ENCODE assay signal across 9 mouse cellular contexts in the genomic region with DNA sequence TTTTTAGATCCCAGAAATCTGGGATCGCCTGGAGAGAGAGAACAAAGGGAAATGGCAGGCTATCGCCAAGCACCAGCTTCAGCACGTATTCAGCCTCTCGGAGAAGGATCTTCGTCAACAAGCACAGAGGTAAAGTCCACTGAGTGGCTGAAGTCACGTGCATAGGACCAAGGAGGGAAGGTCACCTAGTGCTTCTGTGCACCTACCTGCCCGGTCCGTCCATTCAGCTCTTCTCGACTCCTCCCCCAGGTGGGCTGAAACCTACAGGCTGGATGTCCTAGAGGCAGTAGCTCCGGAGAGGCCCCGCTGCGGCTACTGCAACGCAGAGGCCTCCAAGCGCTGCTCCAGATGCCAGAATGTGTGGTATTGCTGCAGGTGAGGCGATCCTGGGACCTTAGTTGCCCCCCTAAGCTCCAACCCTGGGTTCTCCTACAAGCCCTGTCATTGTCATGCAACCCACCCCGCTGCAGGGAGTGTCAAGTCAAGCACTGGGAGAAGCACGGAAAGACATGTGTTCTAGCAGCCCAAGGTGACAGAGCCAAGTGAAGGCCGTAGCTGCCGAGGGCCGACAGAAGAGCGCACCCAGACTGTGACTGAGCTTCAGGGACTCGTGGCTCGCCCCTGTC. TPM values are rescaled to one million over a fixed set of nuclear protein-coding genes. Genes with fewer than 3 reads are reported as not detected.
DNase-seq lines count a peak whose midpoint lies in the region; ATAC-seq lines count a peak whose summit lies in the region.
"Had no signal": no experiment of that assay in that cellular context is flagged by ENCODE, and none has a peak within 500 bp of the region (broad histone marks: within the 10 kb centered on the region; RNA-seq: fewer than 3 reads in every experiment).

No protein-coding gene starts in this region.

- H3K9ac ChIP-seq in heart, embryonic 15.5 days, result 0 out of 2 replicates have a peak overlapping the region, but pooled peaks have one; percentile 63
- H3K9ac ChIP-seq in limb, embryonic 12.5 days (replicated peaks), result peak overlapping the region; percentile 83; the same call in 1 of the 2 replicates
- H3K9ac ChIP-seq in neural tube, embryonic 12.5 days, result no peak overlapping the region

- WGBS in heart, embryonic 15.5 days, result 41% methylated on average over 23 of the region's 23 CpGs
- WGBS in hindbrain, embryonic 10.5 days, result 22% methylated on average over 23 of the region's 23 CpGs
- WGBS in limb, embryonic 12.5 days, result 30% methylated on average over 23 of the region's 23 CpGs
- WGBS in neural tube, embryonic 12.5 days, result 23% methylated on average over 23 of the region's 23 CpGs

- ATAC-seq in heart, embryonic 15.5 days (replicated peaks; ENCODE audit: insufficient number of reproducible peaks, insufficient read depth, low FRiP score, low read depth), result no peak
- no peak for ATAC-seq in limb, embryonic 12.5 days (ENCODE audit: insufficient number of reproducible peaks, insufficient read depth, low FRiP score, low TSS enrichment, low read depth)
- ATAC-seq in neural tube, embryonic 12.5 days (ENCODE audit: low FRiP score, low read depth), result no peak
- ATAC-seq in inflammation-experienced regulatory T-cells, adult 6 months, result no peak

- intact Hi-C loops in left cerebral cortex, postnatal 10 days (cut with DNase I), result no loop called here

- DNase-seq in heart, adult 8-10 months (ENCODE audit: low spot score), result no peak
- DNase-seq in hindbrain, embryonic 10.5 days (ENCODE audit: low spot score), result no peak
- DNase-seq in right cerebral cortex, postnatal 36 days (ENCODE audit: low spot score in 2 of 2), result no peak
- no peak for DNase-seq in left cerebral cortex, postnatal 10 days (ENCODE audit: extremely low spot score in 1 of 2, low spot score in 2 of 2)

- H3K4me2 ChIP-seq in heart, embryonic 15.5 days, result peak overlapping the region; percentile 91
- H3K4me2 ChIP-seq in limb, embryonic 12.5 days, result peak overlapping the region; percentile 89
- peak overlapping the region; percentile 73 for H3K4me2 ChIP-seq in neural tube, embryonic 12.5 days (replicated peaks)

- H3K4me3 ChIP-seq in heart, embryonic 15.5 days, result peak overlapping the region; percentile 57
- peak overlapping the region; percentile 61 for H3K4me3 ChIP-seq in hindbrain, embryonic 10.5 days
- peak overlapping the region; percentile 75 for H3K4me3 ChIP-seq in limb, embryonic 12.5 days (replicated peaks)
- H3K4me3 ChIP-seq in neural tube, embryonic 12.5 days, result no peak overlapping the region; the same call in 1 of the 2 replicates

- no peaks in the 10 kb centered on the region for H3K36me3 ChIP-seq in heart, embryonic 15.5 days
- H3K36me3 ChIP-seq in hindbrain, embryonic 10.5 days, result no peaks in the 10 kb centered on the region
- H3K36me3 ChIP-seq in limb, embryonic 12.5 days, result no peaks in the 10 kb centered on the region
- no peaks in the 10 kb centered on the region for H3K36me3 ChIP-seq in neural tube, embryonic 12.5 days

- peaks cover 18% of the 10 kb centered on the region; the same call in 1 of the 2 replicates for H3K27me3 ChIP-seq in heart, embryonic 15.5 days
- H3K27me3 ChIP-seq in hindbrain, embryonic 10.5 days (ENCODE audit: insufficient read depth, poor library complexity, severe bottlenecking), result peaks cover 63% of the 10 kb centered on the region
- H3K27me3 ChIP-seq in limb, embryonic 12.5 days, result peaks cover 13% of the 10 kb centered on the region; the same call in 1 of the 2 replicates
- peaks cover 48% of the 10 kb centered on the region for H3K27me3 ChIP-seq in neural tube, embryonic 12.5 days (replicated peaks)

- no peaks in the 10 kb centered on the region for H3K9me3 ChIP-seq in heart, embryonic 15.5 days (replicated peaks)
- no peaks in the 10 kb centered on the region for H3K9me3 ChIP-seq in hindbrain, embryonic 10.5 days
- H3K9me3 ChIP-seq in limb, embryonic 12.5 days, result no peaks in the 10 kb centered on the region
- H3K9me3 ChIP-seq in neural tube, embryonic 12.5 days, result no peaks in the 10 kb centered on the region

- peaks cover 54% of the 10 kb centered on the region for H3K4me1 ChIP-seq in heart, embryonic 15.5 days (replicated peaks)
- peaks cover 69% of the 10 kb centered on the region for H3K4me1 ChIP-seq in hindbrain, embryonic 10.5 days (replicated peaks)
- H3K4me1 ChIP-seq in limb, embryonic 12.5 days (replicated peaks), result peaks cover 65% of the 10 kb centered on the region
- H3K4me1 ChIP-seq in neural tube, embryonic 12.5 days, result peaks cover 48% of the 10 kb centered on the region

- peak overlapping the region; percentile 58; the same call in 1 of the 2 replicates for H3K27ac ChIP-seq in heart, embryonic 15.5 days
- H3K27ac ChIP-seq in hindbrain, embryonic 10.5 days, result peak overlapping the region; percentile 87
- peak overlapping the region; percentile 87 for H3K27ac ChIP-seq in limb, embryonic 12.5 days
- no peak overlapping the region for H3K27ac ChIP-seq in neural tube, embryonic 12.5 days

RNA-seq across cellular contexts. Expression of a gene that starts 0.8 kb away (rescaled TPM):
- polyA plus RNA-seq in heart, embryonic 15.5 days (2015; fragmentation: Nextera tagmentation; extraction: Ambion mirVana), result 45.3 and 54.8 TPM in 2 replicates
- 10 to 100 TPM; 12.9 to 14.9 (median 14.4) TPM for total RNA-seq in heart, adult 8-10 months (2022)
- polyA plus RNA-seq in hindbrain, embryonic 10.5 days (2016; fragmentation: Nextera tagmentation; extraction: Ambion mirVana), result 46.4 and 48.3 TPM in 2 replicates
- polyA plus RNA-seq in limb, embryonic 12.5 days (2016; fragmentation: Nextera tagmentation; extraction: Ambion mirVana), result 59.8 and 64.8 TPM in 2 replicates
- polyA plus RNA-seq in neural tube, embryonic 12.5 days (2016; fragmentation: Nextera tagmentation; extraction: Ambion mirVana), result 37.6 and 37.7 TPM in 2 replicates
- total RNA-seq in left cerebral cortex, postnatal 10 days (2021), result 10 to 100 TPM; 14.7 to 14.9 TPM
- polyA plus RNA-seq in inflammation-experienced regulatory T-cells, adult 6 months (2017; shearing (Covaris generic)), result 10 to 100 TPM; 77.8 to 84.6 (median 82.3) TPM

RNA-seq across cellular contexts. Expression of a gene that starts 3.5 kb away (rescaled TPM):
- 0.40 and 1.7 TPM in 2 replicates for polyA plus RNA-seq in heart, embryonic 15.5 days (2015; fragmentation: Nextera tagmentation; extraction: Ambion mirVana)
- under 1 TPM in 2 of 4 experiments, not detected in 2; 0.35 to 0.40 TPM for total RNA-seq in heart, adult 8-10 months (2022)
- polyA plus RNA-seq in hindbrain, embryonic 10.5 days (2016; fragmentation: Nextera tagmentation; extraction: Ambion mirVana), result 2.6 and 4.7 TPM in 2 replicates
- 1.2 and 1.7 TPM in 2 replicates for polyA plus RNA-seq in limb, embryonic 12.5 days (2016; fragmentation: Nextera tagmentation; extraction: Ambion mirVana)
- 0.51 and 0.82 TPM in 2 replicates for polyA plus RNA-seq in neural tube, embryonic 12.5 days (2016; fragmentation: Nextera tagmentation; extraction: Ambion mirVana)
- total RNA-seq in left cerebral cortex, postnatal 10 days (2021), result 1 to 10 TPM; 1.8 to 2.9 TPM
- polyA plus RNA-seq in inflammation-experienced regulatory T-cells, adult 6 months (2017; shearing (Covaris generic)), result 1 to 10 TPM; 1.8 to 2.9 (median 2.1) TPM
- total RNA-seq: hematopoietic stem cell, adult 5-6 weeks had no signal

RNA-seq across cellular contexts. Expression of a gene that starts 8.6 kb away (rescaled TPM):
- polyA plus RNA-seq in heart, embryonic 15.5 days (2015; fragmentation: Nextera tagmentation; extraction: Ambion mirVana), result 26.4 and 30.5 TPM in 2 replicates
- total RNA-seq in heart, adult 8-10 months (2022), result 10 to 100 TPM; 18.4 to 22.6 (median 21.2) TPM
- 39.2 and 45.7 TPM in 2 replicates for polyA plus RNA-seq in hindbrain, embryonic 10.5 days (2016; fragmentation: Nextera tagmentation; extraction: Ambion mirVana)
- polyA plus RNA-seq in limb, embryonic 12.5 days (2016; fragmentation: Nextera tagmentation; extraction: Ambion mirVana), result 38.6 and 40.1 TPM in 2 replicates
- polyA plus RNA-seq in neural tube, embryonic 12.5 days (2016; fragmentation: Nextera tagmentation; extraction: Ambion mirVana), result 52.6 and 55.2 TPM in 2 replicates
- total RNA-seq in left cerebral cortex, postnatal 10 days (2021), result 10 to 100 TPM; 34.1 to 37.8 TPM
- polyA plus RNA-seq in inflammation-experienced regulatory T-cells, adult 6 months (2017; shearing (Covaris generic)), result 10 to 100 TPM; 48.4 to 55.1 (median 54.4) TPM

RNA-seq across cellular contexts. Expression of a gene that starts 8.6 kb away (rescaled TPM):
- polyA plus RNA-seq in heart, embryonic 15.5 days (2015; fragmentation: Nextera tagmentation; extraction: Ambion mirVana), result 14.7 and 19.5 TPM in 2 replicates
- 1 to 10 TPM; 5.1 to 6.3 (median 5.4) TPM for total RNA-seq in heart, adult 8-10 months (2022)
- polyA plus RNA-seq in hindbrain, embryonic 10.5 days (2016; fragmentation: Nextera tagmentation; extraction: Ambion mirVana), result 25.1 and 25.9 TPM in 2 replicates
- 15.3 and 15.6 TPM in 2 replicates for polyA plus RNA-seq in limb, embryonic 12.5 days (2016; fragmentation: Nextera tagmentation; extraction: Ambion mirVana)
- polyA plus RNA-seq in neural tube, embryonic 12.5 days (2016; fragmentation: Nextera tagmentation; extraction: Ambion mirVana), result 24.2 and 25.4 TPM in 2 replicates
- 10 to 100 TPM; 19.0 to 21.4 TPM for total RNA-seq in left cerebral cortex, postnatal 10 days (2021)
- 10 to 100 TPM; 66.5 to 78.0 (median 67.2) TPM for polyA plus RNA-seq in inflammation-experienced regulatory T-cells, adult 6 months (2017; shearing (Covaris generic))

RNA-seq across cellular contexts. Expression of a gene that starts 12.5 kb away (rescaled TPM):
- polyA plus RNA-seq in heart, embryonic 15.5 days (2015; fragmentation: Nextera tagmentation; extraction: Ambion mirVana), result 41.4 and 43.0 TPM in 2 replicates
- 10 to 100 TPM; 40.0 to 46.9 (median 40.2) TPM for total RNA-seq in heart, adult 8-10 months (2022)
- 79.8 and 87.1 TPM in 2 replicates for polyA plus RNA-seq in hindbrain, embryonic 10.5 days (2016; fragmentation: Nextera tagmentation; extraction: Ambion mirVana)
- polyA plus RNA-seq in limb, embryonic 12.5 days (2016; fragmentation: Nextera tagmentation; extraction: Ambion mirVana), result 50.6 and 52.6 TPM in 2 replicates
- polyA plus RNA-seq in neural tube, embryonic 12.5 days (2016; fragmentation: Nextera tagmentation; extraction: Ambion mirVana), result 93.3 and 93.9 TPM in 2 replicates
- 10 to 100 TPM; 71.6 to 76.6 TPM for total RNA-seq in left cerebral cortex, postnatal 10 days (2021)
- 1 to 10 TPM; 5.3 to 8.5 (median 7.7) TPM for polyA plus RNA-seq in inflammation-experienced regulatory T-cells, adult 6 months (2017; shearing (Covaris generic))
